Mouse (Mus musculus) bone marrow macrophage, adult 2 months (primary cell): ENCODE data around the gene Mlkl.

Experiments
- CTCF ChIP-seq: IDR thresholded peaks from 2 replicates; pipeline ENCODE4 v1.5.1; 2012; ENCODE audit warnings: low read depth, mild to moderate bottlenecking, low read length, moderate library complexity
- POLR2A ChIP-seq: IDR thresholded peaks from 2 replicates; pipeline ENCODE4 v1.6.1; 2012; ENCODE audit warnings: mild to moderate bottlenecking, low read depth, low read length, borderline replicate concordance

DNA sequence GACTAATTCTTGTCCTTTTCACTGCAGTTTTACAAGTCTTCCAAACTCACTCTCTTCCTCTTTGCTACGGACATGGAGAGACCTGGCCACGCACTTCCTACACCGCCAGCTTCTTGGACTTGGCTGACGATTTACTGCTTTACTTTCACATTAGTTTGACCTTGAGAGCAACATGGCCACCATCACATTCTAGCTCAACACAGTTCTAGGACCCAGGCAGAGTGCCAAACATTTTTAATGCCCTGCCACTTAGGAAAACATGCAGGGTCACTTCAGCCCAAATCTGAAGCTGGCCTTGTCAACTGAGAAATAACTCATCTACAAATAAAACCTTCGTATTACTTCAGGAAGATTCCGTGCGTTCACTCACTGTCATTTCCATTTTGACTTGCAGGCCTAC is 46.2 kb downstream of the Mlkl start:
- TF ChIP-seq POLR2A (no peak), CTCF (no peak)
